Mouse (Mus musculus) lung, postnatal 14 days (tissue): ENCODE results near the gene Prkacb.

Experiments used
- DNase-seq: peaks from one replicate; pipeline ENCODE4 v3.0.0; 2021

Gene Prkacb

GRCm38 (mm10) chr3:146812901-146813393 is at the start of gene Prkacb:
TSS of gene Prkacb (minus strand) at chr3:146812990.
- peak; percentile 91 for DNase-seq

- DNase-seq = no peak
Measured at GRCm38 (mm10) chr3:146860308-146860707, 47.5 kb upstream of the Prkacb start.

- no peak for DNase-seq
Measured at GRCm38 (mm10) chr3:146857373-146857772, 44.6 kb upstream of the Prkacb start.

DNA sequence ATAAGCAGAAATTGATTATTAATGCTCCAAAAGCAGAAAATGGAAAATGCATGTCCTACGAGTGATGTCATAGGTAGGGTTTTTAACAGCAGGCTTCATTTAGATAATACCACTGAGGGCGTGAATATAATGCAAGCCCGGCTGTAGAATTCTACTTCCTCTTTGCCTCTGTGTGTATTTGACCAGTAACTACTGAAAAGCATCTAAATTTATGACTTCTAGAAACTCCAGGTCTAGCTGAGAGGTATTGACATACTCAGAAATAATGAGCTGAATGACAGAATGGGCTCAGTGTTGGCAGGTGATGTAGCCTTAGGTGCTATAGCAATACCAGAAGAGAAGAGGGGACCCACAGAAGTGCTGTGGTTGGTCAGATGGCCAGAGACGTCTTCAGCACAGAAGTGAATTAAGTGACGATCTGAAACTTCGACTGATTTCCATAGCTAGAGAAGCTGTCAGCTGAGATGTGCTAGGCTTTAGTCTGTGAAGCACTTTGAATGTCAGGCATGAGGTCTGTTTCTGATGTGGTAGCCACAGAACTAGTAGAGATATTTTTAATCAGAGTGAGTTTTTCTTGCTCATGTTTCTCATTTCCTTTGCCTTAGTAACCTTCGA is 41.8 kb upstream of the Prkacb start:
- DNase-seq = no peak

- peak; percentile 88 for DNase-seq
Measured at GRCm38 (mm10) chr3:146851966-146852891, 39.4 kb upstream of the Prkacb start, which contains the start of gene Ttll7. TSS of gene Ttll7 (plus strand) at chr3:146852367.

- DNase-seq = no peak
Measured at GRCm38 (mm10) chr3:146849360-146849759, 36.6 kb upstream of the Prkacb start.

GRCm38 (mm10) chr3:146848112-146848511 is 35.3 kb upstream of the Prkacb start:
- DNase-seq = no peak

DNA sequence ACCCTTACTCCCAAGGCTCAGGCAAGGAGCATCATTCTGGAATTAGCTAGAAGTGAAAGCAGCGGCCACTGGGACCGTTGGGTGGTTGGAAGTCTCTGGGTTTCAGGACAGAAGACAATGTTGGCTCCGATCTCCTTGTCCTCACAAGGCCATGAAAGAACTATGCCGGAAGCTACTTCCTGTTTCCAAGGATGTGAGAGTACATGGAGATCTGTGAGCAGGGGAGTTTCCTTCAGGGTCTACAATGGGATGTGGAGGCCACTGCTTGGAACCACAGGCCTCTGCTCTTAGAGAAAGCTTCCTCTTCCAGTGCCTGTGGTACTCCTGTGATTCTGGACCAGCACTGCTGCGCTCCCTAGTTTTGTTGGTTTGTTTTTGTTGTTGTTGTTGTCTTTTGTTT is 33.4 kb upstream of the Prkacb start:
- DNase-seq = peak; percentile 23

DNA sequence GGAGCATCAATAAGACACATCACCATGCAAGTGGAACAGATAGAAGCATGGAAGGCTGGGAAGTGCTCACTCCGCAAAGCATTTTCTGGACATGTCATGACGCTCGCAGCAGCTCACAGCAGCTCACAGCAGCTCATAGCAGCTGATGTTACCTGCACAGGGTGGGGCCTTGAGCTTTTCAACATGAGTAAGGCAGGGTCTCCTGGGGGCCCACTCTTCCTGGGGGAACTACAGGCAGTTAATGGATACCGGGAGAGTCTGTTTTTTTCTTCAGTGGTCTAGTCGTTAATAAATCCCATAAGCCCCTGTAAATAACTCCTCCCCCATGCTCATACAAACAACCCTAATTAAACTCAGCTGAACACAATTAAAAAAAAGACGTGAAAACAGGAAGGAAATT is 30.7 kb upstream of the Prkacb start:
- DNase-seq = no peak

DNA sequence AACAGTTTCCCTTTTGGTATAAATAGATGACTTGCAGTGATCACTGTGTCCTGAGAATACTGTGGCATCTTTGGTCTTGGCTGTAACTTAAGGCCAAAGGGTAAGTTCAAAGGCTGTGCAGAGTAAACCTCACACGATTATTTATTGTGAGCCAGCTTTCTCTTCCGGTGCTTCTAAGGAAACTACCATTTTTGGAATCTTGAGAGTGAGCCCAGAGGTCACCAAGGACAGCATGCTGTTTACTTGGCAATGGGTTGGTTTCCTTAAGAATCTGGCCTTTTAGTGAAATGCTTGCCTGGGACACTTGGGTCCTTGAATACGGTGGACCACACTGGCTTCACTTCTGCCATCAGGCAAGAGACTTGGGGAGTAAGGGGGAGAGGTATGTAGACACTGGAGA is 30.0 kb upstream of the Prkacb start:
- DNase-seq = peak; percentile 5

GRCm38 (mm10) chr3:146820718-146821117 is 7.9 kb upstream of the Prkacb start:
- no peak for DNase-seq

DNA sequence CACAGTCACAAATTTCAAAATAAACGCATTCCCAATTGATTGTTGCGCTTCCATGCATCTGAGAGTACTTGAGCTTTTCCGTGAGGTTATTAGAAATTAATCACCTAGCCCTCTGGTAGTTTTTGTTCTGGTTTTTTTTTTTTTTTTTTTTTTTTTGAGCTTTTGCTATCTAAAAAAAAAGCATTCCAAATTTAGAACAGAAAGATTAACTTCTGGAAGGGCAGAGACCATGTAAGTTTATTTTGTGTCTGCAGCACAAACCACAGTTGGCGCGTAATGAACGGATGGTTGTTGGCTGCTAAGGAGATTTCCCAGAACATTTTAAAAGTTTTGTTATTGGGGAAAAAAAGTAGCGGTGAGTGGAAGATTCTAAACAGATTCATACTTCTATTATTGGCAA is 834 bp upstream of the Prkacb start:
- no peak for DNase-seq

DNA sequence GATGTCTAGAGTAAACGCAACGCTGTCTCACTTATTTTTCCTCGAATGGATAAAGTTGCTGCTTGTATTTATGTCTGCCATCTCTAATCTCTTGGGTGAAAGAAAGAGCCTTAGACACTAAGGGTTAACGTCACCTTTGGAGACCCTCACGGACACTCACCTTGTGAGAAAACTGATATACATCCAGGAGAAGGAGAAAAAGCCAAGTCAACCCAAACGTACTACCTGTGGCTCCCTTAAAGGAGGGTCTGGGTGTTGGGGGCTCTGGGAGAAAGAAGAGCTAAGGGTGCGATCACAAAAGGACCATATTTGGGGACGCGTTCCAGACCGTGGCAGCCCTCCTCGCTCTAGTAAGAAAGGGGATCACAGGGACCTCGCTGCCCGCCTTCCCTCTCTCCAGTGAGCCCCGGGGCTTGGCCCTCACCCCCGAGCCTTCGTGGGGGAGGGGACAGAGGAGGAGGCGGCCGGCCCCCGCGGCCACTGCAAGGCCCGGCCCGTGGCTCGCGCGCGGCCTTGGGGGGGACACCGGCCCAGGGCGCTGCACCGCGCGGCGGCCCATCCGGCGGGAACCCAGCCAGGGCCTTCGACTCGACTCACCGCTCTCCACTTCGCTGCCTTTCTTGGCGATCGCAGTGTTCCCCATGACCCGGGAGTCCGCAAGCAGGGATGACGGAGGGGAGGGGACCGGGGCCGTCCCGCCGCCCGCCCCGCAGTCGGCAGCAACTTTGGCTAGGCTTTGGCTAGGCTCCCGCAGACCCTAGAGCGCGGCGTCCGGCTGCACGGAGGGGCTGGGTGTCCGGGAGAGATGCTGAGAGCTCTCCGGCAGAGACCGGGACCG is 530 bp downstream of the Prkacb start:
- DNase-seq = peak; percentile 59

DNA sequence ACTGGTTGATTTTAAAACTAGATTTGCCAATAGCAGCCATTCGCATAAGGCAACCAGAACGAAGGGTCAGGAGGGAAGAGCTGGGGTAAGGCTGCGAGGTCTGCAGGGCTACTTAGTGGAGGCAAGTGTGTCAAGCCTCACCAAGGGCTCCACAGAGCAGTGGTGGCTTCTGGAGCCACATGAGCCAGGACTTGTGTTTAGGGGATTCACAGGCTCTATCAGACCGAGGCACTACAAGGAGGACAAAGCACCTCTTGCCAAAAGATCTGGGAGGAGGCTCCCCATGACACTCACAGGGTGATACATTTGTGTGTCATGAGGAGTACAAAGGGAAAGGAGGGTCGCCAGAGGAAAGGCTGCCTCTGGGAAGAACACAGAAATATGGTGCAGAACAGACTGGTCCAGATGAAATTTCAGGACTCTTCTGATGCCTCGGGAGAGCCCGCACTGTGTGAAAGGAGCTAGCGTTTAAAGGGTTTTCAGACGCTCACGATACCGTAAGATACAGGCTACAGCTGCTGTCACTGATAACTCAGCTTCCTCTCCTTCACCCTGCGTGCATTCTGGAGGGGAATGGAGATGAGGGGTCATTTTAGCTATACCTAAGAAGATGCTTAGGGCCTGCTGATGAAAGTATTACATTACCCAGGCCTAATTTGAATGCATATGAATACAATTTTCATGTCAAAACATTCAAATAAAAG is 19.1 kb downstream of the Prkacb start:
- no peak for DNase-seq

DNA sequence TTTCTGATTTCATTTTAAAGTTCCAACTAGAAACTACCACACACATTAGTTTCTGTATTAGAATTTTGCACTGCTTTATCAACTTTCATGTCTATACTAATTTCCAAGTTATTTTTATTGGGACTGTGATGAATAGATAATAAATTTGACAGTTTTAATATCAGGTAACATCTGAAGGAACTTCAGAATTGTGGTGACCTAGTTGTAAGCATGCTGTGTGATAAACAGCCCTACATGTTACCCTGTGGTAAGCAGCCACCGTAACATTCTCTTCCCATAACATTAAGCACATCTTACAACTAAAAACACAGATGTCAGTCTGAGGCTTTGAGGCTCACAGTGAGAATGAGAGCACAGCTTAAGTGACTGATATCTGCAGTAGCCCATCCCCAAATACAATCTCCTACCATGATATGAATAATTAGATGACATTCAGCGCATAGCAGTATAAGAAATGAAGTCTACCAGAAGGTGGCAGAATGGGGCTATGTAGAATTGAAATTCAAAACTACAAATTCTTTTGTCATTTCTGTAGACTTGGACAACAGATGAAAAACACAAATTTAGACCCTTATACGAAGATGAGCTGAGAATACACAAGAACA is 20.5 kb downstream of the Prkacb start:
- DNase-seq = no peak

- DNase-seq = no peak
Measured at GRCm38 (mm10) chr3:146784233-146784632, 28.6 kb downstream of the Prkacb start.

- DNase-seq = no peak
Measured at GRCm38 (mm10) chr3:146783645-146784225, 29.1 kb downstream of the Prkacb start.

GRCm38 (mm10) chr3:146782548-146782947 is 30.2 kb downstream of the Prkacb start:
- no peak for DNase-seq

- peak; percentile 25 for DNase-seq
Measured at GRCm38 (mm10) chr3:146781131-146781530, 31.7 kb downstream of the Prkacb start.

DNA sequence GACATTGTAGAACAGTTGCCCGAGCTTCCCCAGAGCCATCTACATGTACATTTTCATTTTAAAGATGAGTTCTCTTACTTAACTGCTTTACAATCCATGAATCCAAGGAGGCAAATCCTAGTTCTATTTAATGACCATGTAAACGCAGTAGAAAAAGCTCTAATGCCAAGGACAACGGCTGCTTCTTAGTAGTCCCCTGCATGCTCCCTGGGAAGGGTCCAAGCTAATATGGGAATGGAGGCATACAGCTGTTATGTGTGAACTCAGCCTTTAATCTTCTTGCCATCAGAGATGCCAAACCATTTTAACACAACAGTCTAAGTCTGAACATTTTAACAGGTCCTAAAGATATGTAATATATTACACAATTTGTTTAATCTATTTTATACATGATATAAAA is 32.5 kb downstream of the Prkacb start:
- no peak for DNase-seq

GRCm38 (mm10) chr3:146778913-146779312 is 33.9 kb downstream of the Prkacb start:
- DNase-seq = no peak

DNA sequence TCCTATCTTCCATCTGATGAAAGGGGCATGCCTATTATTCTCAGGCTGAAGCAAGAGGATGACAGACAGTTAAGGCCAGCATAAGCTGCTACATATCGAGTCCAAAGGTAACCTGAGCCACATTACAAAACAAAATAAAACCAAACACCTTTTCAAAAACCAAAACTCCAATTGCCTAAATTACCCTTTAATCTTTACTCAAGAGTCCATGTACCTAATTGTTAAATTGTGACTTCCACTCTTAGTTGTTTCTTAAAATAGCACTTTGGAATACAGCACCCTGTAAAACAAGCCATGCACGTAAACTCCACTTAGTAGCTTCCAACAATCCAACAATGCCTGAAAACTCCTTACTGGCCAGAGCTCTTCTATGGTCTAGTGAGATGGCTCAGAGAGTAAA is 34.3 kb downstream of the Prkacb start:
- DNase-seq = no peak
